28 mouse cellular contexts compared by ENCODE assay signal in the genomic region with DNA sequence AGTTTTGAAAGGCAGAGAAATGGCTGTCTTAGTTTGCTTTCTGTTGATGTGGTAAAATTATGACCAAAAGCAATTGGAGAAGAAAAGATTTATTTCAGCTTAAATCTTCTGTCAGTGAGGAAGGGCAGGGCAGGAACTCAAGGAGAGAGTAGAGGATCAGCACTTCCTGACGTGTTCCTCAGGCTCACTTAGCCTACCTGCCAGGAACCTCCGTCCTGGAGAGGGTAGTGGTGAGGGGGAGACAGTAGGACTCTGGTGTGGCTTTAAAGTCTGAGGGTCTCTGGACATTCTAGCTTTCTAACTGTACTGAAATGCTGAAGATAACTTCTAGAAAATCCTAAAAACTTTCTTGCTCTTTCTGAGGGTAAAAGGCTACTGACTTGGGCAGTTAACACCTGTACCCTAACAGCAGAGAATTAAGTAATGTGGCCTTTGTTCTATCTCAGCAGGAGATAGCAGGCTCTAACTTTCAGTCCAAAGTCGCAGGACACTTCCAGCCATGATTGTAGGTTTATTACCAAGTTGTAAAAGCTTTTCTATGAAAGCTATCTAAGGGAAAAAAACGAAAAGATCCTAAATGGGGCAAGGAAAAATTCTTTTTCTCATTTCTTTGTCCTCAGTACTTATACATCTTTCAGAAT. TPM values are rescaled to one million over a fixed set of nuclear protein-coding genes. Genes with fewer than 3 reads are reported as not detected.
DNase-seq lines count a peak whose midpoint lies in the region; ATAC-seq and TF ChIP-seq lines count a peak whose summit lies in the region.
"Had no signal": no experiment of that assay in that cellular context is flagged by ENCODE, and none has a peak within 500 bp of the region (broad histone marks: within the 10 kb centered on the region; RNA-seq: fewer than 3 reads in every experiment).

No protein-coding gene starts in this region.

- no peaks in the 10 kb centered on the region for H3K27me3 ChIP-seq in kidney, adult 2 months (replicated peaks; ENCODE audit: control insufficient read depth, insufficient read depth, low read length)
- H3K27me3 ChIP-seq in midbrain, embryonic 11.5 days (ENCODE audit: control insufficient read depth, insufficient read depth, low read length), result no peaks in the 10 kb centered on the region
- H3K27me3 ChIP-seq in midbrain, embryonic 14.5 days (ENCODE audit: control insufficient read depth, insufficient read depth, low read length), result no peaks in the 10 kb centered on the region
- H3K27me3 ChIP-seq in intestine, postnatal 0 days (replicated peaks; ENCODE audit: control insufficient read depth, insufficient read depth, low read length), result peaks cover 8% of the 10 kb centered on the region; the same call in 1 of the 2 replicates
- H3K27me3 ChIP-seq in thymus, adult 2 months (ENCODE audit: control insufficient read depth, insufficient read depth, low read length), result no peaks in the 10 kb centered on the region
- H3K27me3 ChIP-seq: CH12.LX; embryonic facial prominence, embryonic 12.5 days; embryonic facial prominence, embryonic 15.5 days; hindbrain, embryonic 13.5 days; Patski had no signal

- DNase-seq in kidney, adult 2 months, result peak; percentile 44
- no peak for DNase-seq in kidney, postnatal 14 days
- DNase-seq in midbrain, embryonic 11.5 days (ENCODE audit: low spot score, missing footprints), result peak; percentile 12
- DNase-seq in midbrain, embryonic 14.5 days, result no peak
- DNase-seq in yolk sac, embryonic 10.5 days (ENCODE audit: low spot score), result peak; percentile 13
- DNase-seq in thymus, adult 2 months, result no peak
- DNase-seq in frontal cortex, adult 2 months (ENCODE audit: extremely low spot score in 1 of 2, low spot score in 1 of 2), result no peak
- DNase-seq: adrenal gland, postnatal 10 days; adrenal gland, postnatal 36 days; B cell, adult 2 months; cerebellum, adult 2 months; cerebellum, adult 9-11 months; cerebellum, postnatal 25 days; forebrain, postnatal 0 days; gastrocnemius, postnatal 25 days; heart, adult 2 months; heart, postnatal 36 days had no signal

- ATAC-seq in midbrain, embryonic 11.5 days (ENCODE audit: low FRiP score), result no peak
- no peak for ATAC-seq in midbrain, embryonic 14.5 days (ENCODE audit: low FRiP score, low TSS enrichment)
- peak; percentile 87 for ATAC-seq in intestine, postnatal 0 days
- ATAC-seq: forebrain, embryonic 14.5 days; forebrain, postnatal 0 days; hindbrain, embryonic 16.5 days; Patski had no signal

- no peaks in the 10 kb centered on the region; the same call in none of the 2 replicates for H3K36me3 ChIP-seq in kidney, adult 2 months (ENCODE audit: control insufficient read depth, insufficient read depth, low read length)
- H3K36me3 ChIP-seq in midbrain, embryonic 11.5 days (ENCODE audit: control insufficient read depth, insufficient read depth, low read length), result peaks cover 26% of the 10 kb centered on the region
- H3K36me3 ChIP-seq in midbrain, embryonic 14.5 days (ENCODE audit: control insufficient read depth, insufficient read depth, low read length), result peaks cover 77% of the 10 kb centered on the region
- H3K36me3 ChIP-seq in intestine, postnatal 0 days (ENCODE audit: control insufficient read depth, insufficient read depth), result peaks cover 29% of the 10 kb centered on the region
- H3K36me3 ChIP-seq in thymus, adult 2 months (ENCODE audit: control insufficient read depth, insufficient read depth, low read length), result peaks cover 53% of the 10 kb centered on the region

- H3K9me3 ChIP-seq in midbrain, embryonic 11.5 days (ENCODE audit: control insufficient read depth, low read length), result no peaks in the 10 kb centered on the region
- no peaks in the 10 kb centered on the region for H3K9me3 ChIP-seq in midbrain, embryonic 14.5 days (ENCODE audit: control insufficient read depth, low read length)
- no peaks in the 10 kb centered on the region for H3K9me3 ChIP-seq in intestine, postnatal 0 days (ENCODE audit: control insufficient read depth)
- H3K9me3 ChIP-seq: embryonic facial prominence, embryonic 12.5 days; embryonic facial prominence, embryonic 15.5 days; G1E; hindbrain, embryonic 10.5 days; hindbrain, embryonic 13.5 days had no signal

- H3K27ac ChIP-seq in kidney, adult 2 months (ENCODE audit: insufficient read depth, low read depth, low read length), result no peak overlapping the region
- H3K27ac ChIP-seq in midbrain, embryonic 11.5 days (ENCODE audit: low read depth, low read length), result no peak overlapping the region
- no peak overlapping the region for H3K27ac ChIP-seq in midbrain, embryonic 14.5 days (replicated peaks; ENCODE audit: low read depth, low read length)
- no peak overlapping the region for H3K27ac ChIP-seq in intestine, postnatal 0 days (ENCODE audit: low read depth, low read length)
- H3K27ac ChIP-seq in thymus, adult 2 months (ENCODE audit: control insufficient read depth, insufficient read depth, low read length), result no peak overlapping the region
- H3K27ac ChIP-seq: embryonic facial prominence, embryonic 12.5 days; embryonic facial prominence, embryonic 15.5 days; heart, adult 2 months; hindbrain, embryonic 10.5 days; hindbrain, embryonic 13.5 days had no signal

- H3K9ac ChIP-seq in midbrain, embryonic 11.5 days (ENCODE audit: low read length), result no peak overlapping the region
- no peak overlapping the region for H3K9ac ChIP-seq in midbrain, embryonic 14.5 days (replicated peaks; ENCODE audit: low read length)
- H3K9ac ChIP-seq in intestine, postnatal 0 days (ENCODE audit: low read depth, low read length), result no peak overlapping the region
- H3K9ac ChIP-seq: embryonic facial prominence, embryonic 12.5 days; embryonic facial prominence, embryonic 15.5 days; forebrain, postnatal 0 days; hindbrain, embryonic 13.5 days had no signal

- TF ChIP-seq CTCF in kidney, adult 2 months (conservative IDR thresholded peaks at IDR 0.05; ENCODE audit: insufficient read depth, insufficient read length, low read depth, low read length), result no peak
- no peak for TF ChIP-seq CTCF in intestine, postnatal 0 days (IDR thresholded peaks at IDR 0.05; ENCODE audit: low read depth)
- no peak for TF ChIP-seq CTCF in thymus, adult 2 months (IDR thresholded peaks at IDR 0.05; ENCODE audit: borderline replicate concordance, control insufficient read depth, extremely low read depth, insufficient read depth, low read length, poor library complexity)

- TF ChIP-seq POLR2A in kidney, adult 2 months (IDR thresholded peaks at IDR 0.05; ENCODE audit: low read depth, low read length), result no peak
- TF ChIP-seq POLR2A in thymus, adult 2 months (IDR thresholded peaks at IDR 0.05; ENCODE audit: control insufficient read depth, extremely low read depth, insufficient read depth, low read length, poor library complexity), result no peak

- WGBS in kidney, adult 2 months, result 33% methylated on average over 4 of the region's 4 CpGs
- WGBS in midbrain, embryonic 11.5 days, result 77% methylated on average over 4 of the region's 4 CpGs
- 81% methylated on average over 4 of the region's 4 CpGs for WGBS in midbrain, embryonic 14.5 days
- 18% methylated on average over 4 of the region's 4 CpGs for WGBS in intestine, postnatal 0 days
- 95% methylated on average over 4 of the region's 4 CpGs for WGBS in thymus, adult 2 months

- H3K4me2 ChIP-seq in midbrain, embryonic 11.5 days, result no peak overlapping the region
- no peak overlapping the region for H3K4me2 ChIP-seq in midbrain, embryonic 14.5 days (ENCODE audit: low read length)
- 0 out of 2 replicates have a peak overlapping the region, but pooled peaks have one; percentile 28 for H3K4me2 ChIP-seq in intestine, postnatal 0 days (replicated peaks; ENCODE audit: low read depth)
- H3K4me2 ChIP-seq: embryonic facial prominence, embryonic 12.5 days; embryonic facial prominence, embryonic 15.5 days; heart, embryonic 11.5 days; hindbrain, embryonic 13.5 days had no signal

- H3K4me1 ChIP-seq in kidney, adult 2 months (ENCODE audit: control insufficient read depth, insufficient read depth, low read length), result peaks cover 3% of the 10 kb centered on the region; the same call in 1 of the 2 replicates
- no peaks in the 10 kb centered on the region for H3K4me1 ChIP-seq in midbrain, embryonic 11.5 days (ENCODE audit: control insufficient read depth, insufficient read depth, low read length)
- no peaks in the 10 kb centered on the region for H3K4me1 ChIP-seq in midbrain, embryonic 14.5 days (ENCODE audit: control insufficient read depth, insufficient read depth, low read length)
- 0 out of 2 replicates have a peak, but pooled peaks cover 2% of the 10 kb centered on the region for H3K4me1 ChIP-seq in intestine, postnatal 0 days (replicated peaks; ENCODE audit: control insufficient read depth, insufficient read depth, low read length)
- no peaks in the 10 kb centered on the region for H3K4me1 ChIP-seq in thymus, adult 2 months (replicated peaks; ENCODE audit: control insufficient read depth, insufficient read depth, low read length)
- H3K4me1 ChIP-seq: embryonic facial prominence, embryonic 12.5 days; embryonic facial prominence, embryonic 15.5 days; hindbrain, embryonic 10.5 days; hindbrain, embryonic 13.5 days had no signal

- no peak overlapping the region for H3K4me3 ChIP-seq in kidney, adult 2 months (ENCODE audit: insufficient read depth, low read depth, low read length)
- H3K4me3 ChIP-seq in midbrain, embryonic 11.5 days (ENCODE audit: low read depth, low read length), result no peak overlapping the region
- H3K4me3 ChIP-seq in midbrain, embryonic 14.5 days (replicated peaks; ENCODE audit: low read depth, low read length), result no peak overlapping the region
- no peak overlapping the region for H3K4me3 ChIP-seq in intestine, postnatal 0 days (ENCODE audit: low read depth, low read length)
- no peak overlapping the region for H3K4me3 ChIP-seq in thymus, adult 2 months (ENCODE audit: control insufficient read depth, insufficient read depth, low read length)
- H3K4me3 ChIP-seq: embryonic facial prominence, embryonic 12.5 days; embryonic facial prominence, embryonic 15.5 days; heart, adult 2 months; hindbrain, embryonic 10.5 days; hindbrain, embryonic 13.5 days had no signal

RNA-seq across cellular contexts. Expression of a gene that starts 28.9 kb away (rescaled TPM):
- polyA plus RNA-seq in kidney, adult 2 months (2012; rRNA removed), result 94.0 and 100 TPM in 2 replicates
- 95.4 and 102 TPM in 2 replicates for polyA plus RNA-seq in midbrain, embryonic 11.5 days (2014; fragmentation: Nextera tagmentation; extraction: Ambion mirVana)
- polyA plus RNA-seq in midbrain, embryonic 14.5 days (2014; fragmentation: Nextera tagmentation; extraction: Ambion mirVana), result 125 and 160 TPM in 2 replicates
- 22.7 and 23.5 TPM in 2 replicates for polyA plus RNA-seq in intestine, postnatal 0 days (2015; fragmentation: Nextera tagmentation; extraction: Ambion mirVana)
- polyA plus RNA-seq in thymus, adult 2 months (2012; rRNA removed), result 152 and 153 TPM in 2 replicates
- 226 and 284 TPM in 2 replicates for polyA plus RNA-seq in frontal cortex, adult 2 months (2012; rRNA removed)

RNA-seq across cellular contexts. Expression of a gene that starts 29.0 kb away (rescaled TPM):
- 16.7 and 16.8 TPM in 2 replicates for polyA plus RNA-seq in kidney, adult 2 months (2012; rRNA removed)
- polyA plus RNA-seq in midbrain, embryonic 11.5 days (2014; fragmentation: Nextera tagmentation; extraction: Ambion mirVana), result 36.0 and 38.3 TPM in 2 replicates
- 27.7 and 28.7 TPM in 2 replicates for polyA plus RNA-seq in midbrain, embryonic 14.5 days (2014; fragmentation: Nextera tagmentation; extraction: Ambion mirVana)
- 4.5 and 5.7 TPM in 2 replicates for polyA plus RNA-seq in intestine, postnatal 0 days (2015; fragmentation: Nextera tagmentation; extraction: Ambion mirVana)
- 52.2 and 59.4 TPM in 2 replicates for polyA plus RNA-seq in thymus, adult 2 months (2012; rRNA removed)
- polyA plus RNA-seq in frontal cortex, adult 2 months (2012; rRNA removed), result 18.0 and 20.8 TPM in 2 replicates

Comparison
In these comparisons a context has a peak if more than half of its experiments do, and no peak if none do; other contexts are left out.
1. DNase-seq: peak in kidney, adult 2 months (single experiment), midbrain, embryonic 11.5 days (single experiment) and yolk sac, embryonic 10.5 days (single experiment); none in kidney, postnatal 14 days (single experiment), midbrain, embryonic 14.5 days (single experiment), thymus, adult 2 months (single experiment) and frontal cortex, adult 2 months (0 of 2).